Mouse (Mus musculus): Measurements from ENCODE around the gene Clnk.

The Clnk gene

GRCm38 (mm10) chr5:38752749-38753148 is 123.9 kb downstream of the Clnk start:
- DNase-seq (ENCODE audit: low read depth, low spot score): peak; percentile 34

DNA sequence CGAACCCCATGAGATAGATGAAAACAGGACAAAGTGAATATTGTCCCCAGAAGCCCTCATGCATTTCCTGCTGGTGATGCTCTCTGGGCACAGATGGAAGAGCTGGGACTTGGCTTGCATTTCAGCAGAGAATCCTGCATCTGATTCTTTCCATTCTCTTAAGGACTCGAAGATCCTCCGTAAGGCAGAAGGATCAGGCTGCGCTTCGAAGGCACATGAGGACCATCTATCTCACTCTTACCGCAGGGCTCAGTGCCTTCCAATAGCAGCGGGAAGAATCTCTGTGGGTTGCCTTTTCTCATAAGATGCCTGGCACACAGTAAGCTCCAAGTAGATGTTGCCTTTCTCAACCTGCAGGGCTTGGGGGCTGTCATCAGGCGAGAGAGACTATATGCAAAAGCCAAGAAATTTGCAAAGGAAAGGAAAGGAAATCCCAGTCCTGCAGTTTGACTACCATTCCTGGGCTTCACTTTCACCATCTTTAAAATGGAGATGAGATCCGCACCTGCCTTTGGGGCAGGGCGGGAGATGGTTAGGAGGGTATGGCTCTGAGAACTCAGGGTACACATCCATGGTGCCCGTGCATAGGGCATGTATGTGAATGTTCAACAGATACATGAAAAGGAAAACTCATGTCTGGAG is 167.6 kb downstream of the Clnk start:
- DNase-seq (ENCODE audit: low read depth, low spot score): no peak

DNA sequence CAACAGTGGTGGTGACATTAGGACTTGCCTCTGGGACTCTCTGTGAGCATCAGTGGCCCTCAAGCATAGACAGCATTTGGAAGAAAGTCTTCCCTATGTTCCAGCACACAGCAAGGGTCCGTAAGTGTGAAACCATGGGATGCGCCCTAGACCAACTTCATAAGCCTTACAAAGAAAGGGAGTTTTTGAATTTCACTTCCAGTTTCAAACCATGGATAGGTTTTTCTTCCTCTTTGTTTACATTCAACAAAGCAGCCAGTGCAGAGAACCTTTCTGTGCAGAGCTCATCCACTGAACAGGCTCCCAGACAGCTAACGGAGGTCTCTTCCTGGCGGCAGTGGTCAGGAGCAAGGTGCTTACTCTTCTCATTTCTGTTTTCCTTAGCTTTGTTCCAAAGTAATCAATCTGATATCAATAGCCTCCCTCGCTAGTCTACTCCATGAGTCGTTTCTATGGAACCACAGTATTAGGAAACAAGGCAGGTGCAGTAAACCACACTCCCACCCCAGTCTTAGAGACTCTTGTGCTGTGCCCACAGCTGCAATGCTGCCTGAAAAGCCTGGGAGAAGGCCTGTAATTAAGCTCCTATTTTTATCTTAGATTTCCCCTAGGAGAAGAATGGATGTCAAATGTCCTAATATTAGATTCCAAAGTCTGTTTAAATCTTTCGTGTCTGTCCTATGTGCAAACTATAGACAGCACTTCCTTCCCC is 169.1 kb downstream of the Clnk start:
- DNase-seq (ENCODE audit: low read depth, low spot score): no peak

GRCm38 (mm10) chr5:38702941-38703340 is 173.7 kb downstream of the Clnk start:
- DNase-seq (ENCODE audit: low read depth, low spot score): no peak

DNA sequence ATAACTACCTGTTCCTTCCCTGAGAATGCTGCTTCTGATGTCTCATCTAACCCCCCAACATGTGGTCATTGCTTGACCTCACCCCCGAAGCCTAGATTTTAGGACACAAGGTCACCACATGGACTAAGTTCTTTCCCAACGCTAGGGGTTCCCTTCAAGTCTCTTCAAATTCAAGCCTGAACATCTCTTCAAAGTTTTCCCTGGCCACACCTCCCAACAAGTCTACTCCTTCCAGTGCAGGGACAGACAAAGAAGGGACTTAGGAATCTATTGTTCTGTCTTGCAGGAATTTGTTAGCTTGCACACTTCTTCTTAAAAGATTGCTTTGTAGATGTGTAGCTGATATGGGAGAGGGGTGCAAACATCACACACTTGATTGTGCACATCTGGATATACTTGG is 174.5 kb downstream of the Clnk start:
- no peak for DNase-seq (ENCODE audit: low read depth, low spot score)

DNA sequence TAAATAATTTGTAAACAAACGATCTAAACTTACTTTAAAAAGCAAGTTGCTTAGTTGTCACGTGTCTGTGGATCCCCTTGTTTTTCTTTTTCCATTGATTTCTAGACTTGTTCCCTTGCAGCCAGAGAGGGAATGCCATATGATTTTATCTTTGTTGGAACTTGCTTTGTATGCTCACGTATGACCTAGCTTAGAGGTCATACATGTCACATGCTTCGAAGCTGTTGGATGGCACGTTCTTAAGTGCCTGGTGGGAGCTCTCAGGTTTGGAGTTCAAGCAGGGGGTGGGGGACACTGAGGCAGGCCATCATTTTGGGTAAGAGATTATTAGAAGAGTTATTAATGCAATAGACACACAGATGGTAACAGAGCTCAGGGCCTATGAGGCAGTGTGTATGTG is 178.1 kb downstream of the Clnk start:
- peak; percentile 13 for DNase-seq (ENCODE audit: low read depth, low spot score)

DNA sequence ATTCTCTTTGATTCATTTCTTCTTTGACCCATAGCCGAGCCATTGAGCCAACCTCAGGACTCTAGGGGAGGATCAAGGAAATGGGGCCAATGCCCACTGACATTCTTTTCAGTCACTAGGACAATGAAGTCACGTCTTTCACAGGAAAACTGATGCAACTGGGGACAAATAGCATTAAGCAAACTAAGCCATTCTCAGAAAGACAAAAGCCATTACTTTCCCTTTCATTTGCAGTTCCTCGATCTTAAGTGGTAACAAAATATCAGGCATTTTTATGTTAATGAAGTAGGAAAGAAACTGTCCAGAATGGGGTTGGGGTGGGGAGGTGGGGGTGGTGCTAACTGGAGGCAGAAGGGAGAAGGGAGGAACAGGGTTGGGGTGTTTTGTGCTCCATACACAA is 178.6 kb downstream of the Clnk start:
- DNase-seq (ENCODE audit: low read depth, low spot score): peak; percentile 40

GRCm38 (mm10) chr5:38696616-38697375 is 179.8 kb downstream of the Clnk start:
- peak; percentile 24 for DNase-seq (ENCODE audit: low read depth, low spot score)

DNA sequence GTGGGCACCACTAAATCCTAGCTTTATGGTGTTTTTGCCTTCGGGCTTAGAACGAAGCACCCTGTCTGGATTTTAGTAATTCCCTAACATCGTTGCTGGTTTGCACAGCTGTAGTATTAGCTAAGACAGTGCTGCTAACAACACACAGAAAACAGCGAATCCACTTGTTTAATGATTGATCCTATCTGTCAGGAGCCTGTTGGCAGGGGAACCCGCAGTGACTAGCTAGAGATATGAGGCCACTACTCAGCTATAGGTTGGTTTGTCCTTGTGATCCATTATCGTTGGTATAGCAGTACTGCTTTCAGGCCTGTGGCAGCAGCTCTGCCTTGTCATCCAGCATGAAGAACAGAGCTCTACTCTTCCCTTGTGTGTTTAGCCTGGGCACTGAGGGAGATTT is 183.8 kb downstream of the Clnk start:
- no peak for DNase-seq (ENCODE audit: low read depth, low spot score)

- DNase-seq (ENCODE audit: low read depth, low spot score): no peak
Observed at GRCm38 (mm10) chr5:38689186-38689585, 187.4 kb downstream of the Clnk start.

DNA sequence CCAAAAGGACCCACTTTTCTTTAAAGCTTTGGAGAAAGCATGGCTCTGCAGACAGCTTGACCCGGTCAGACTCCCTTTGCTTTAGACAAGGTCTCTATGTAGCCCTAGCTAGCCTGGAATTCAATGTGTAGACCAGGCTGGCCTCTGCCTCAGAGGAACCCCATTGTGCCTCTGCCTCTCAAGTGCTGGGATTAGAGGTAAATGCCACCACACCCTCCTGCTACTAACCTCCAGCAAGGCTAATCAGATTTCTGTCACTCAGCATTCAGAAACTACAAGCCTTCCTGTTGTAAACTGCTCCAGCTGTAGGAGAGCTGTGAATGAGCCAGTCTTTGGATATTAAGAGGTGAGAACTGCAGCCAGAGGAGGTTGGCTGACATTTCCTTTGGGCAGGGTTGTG is 188.9 kb downstream of the Clnk start:
- no peak for DNase-seq (ENCODE audit: low read depth, low spot score)

DNA sequence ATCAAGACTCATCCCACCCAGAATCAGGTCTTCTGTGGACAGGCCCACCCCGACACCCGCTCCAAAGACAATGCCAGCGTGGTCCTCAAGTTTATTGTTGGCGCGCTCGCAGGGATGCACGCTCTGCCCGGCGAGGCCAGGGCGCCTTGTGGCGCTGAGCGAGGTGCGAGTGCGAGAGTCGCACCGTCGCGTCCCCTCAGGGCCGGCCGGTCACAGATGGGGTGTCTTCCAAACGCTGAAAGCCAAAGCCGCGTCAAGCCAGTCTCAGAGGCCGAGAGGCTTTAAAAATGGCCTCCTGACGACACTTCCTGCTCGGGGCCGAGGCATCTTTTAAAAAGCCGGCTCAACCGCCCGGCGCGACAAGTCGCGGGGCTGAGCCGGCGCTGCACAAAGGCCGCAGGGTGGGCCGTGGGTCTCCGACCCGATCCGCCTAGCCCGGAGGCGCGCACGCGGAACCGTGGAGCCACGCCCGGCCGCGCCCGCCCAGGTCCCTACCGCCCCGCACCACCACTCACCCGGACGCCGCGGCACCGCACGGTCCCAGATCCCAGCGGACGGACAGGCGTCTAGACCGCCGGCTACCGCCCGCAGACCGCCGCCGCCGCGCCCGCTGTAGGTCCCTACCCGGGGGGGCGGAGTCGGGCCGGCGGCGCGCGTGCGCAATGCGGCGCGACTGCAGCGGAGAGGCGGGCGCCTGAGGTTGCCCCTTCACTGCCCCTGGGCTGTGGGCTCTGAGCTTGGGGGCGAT is 192.3 kb downstream of the Clnk start, which contains the start of gene Zfp518b:
Gene Zfp518b, minus strand, starts transcription at position 663 of the 748 bp plus-strand sequence.
- DNase-seq (ENCODE audit: low read depth, low spot score): peak; percentile 39

DNA sequence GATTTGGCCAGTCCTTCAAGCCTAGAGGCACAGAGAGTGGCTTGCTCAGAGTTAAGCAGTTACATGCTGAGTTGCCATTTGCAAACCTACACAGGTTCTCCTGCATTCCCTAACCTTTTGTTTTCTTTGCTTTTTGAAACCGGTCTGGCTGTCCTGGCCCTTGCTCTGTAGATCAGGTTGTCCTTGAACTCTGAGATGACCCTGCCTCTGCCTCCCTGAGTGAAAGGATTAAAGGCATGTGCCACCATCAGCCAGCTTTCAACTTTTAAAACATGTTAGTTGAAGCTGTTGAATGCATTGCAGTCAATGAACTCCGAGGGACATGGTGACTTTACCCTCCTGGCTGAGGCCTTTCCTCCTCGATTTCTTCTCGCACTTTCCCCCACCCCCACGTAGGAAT is 217.8 kb downstream of the Clnk start:
- DNase-seq (ENCODE audit: low read depth, low spot score): no peak

Measured in WW6 (cell line).